Mouse (Mus musculus): ENCODE data around the gene Cercam.
"Not testable (repeated sequence)": the region's sequence is repeated elsewhere in the genome, so short reads cannot be mapped to it uniquely, and the experiment has no call there.

Gene Cercam

GRCm38 (mm10) chr2:29897366-29897765 is 28.4 kb downstream of the Cercam start:
- no peak for DNase-seq (ENCODE audit: low read depth, low spot score)

GRCm38 (mm10) chr2:29898081-29898480 is 29.1 kb downstream of the Cercam start:
- DNase-seq (ENCODE audit: low read depth, low spot score), result no peak

GRCm38 (mm10) chr2:29902194-29902593 is 33.2 kb downstream of the Cercam start:
- DNase-seq (ENCODE audit: low read depth, low spot score), result no peak

- DNase-seq (ENCODE audit: low read depth, low spot score), result not testable (repeated sequence)
Observed at GRCm38 (mm10) chr2:29908171-29908570, 39.2 kb downstream of the Cercam start.

- DNase-seq (ENCODE audit: low read depth, low spot score), result no peak
Observed at GRCm38 (mm10) chr2:29910042-29910441, 41.1 kb downstream of the Cercam start.

- DNase-seq (ENCODE audit: low read depth, low spot score), result no peak
Observed at GRCm38 (mm10) chr2:29917621-29918020, 48.7 kb downstream of the Cercam start.

GRCm38 (mm10) chr2:29922011-29922410 is 53.0 kb downstream of the Cercam start:
- DNase-seq (ENCODE audit: low read depth, low spot score), result peak; percentile 78

- DNase-seq (ENCODE audit: low read depth, low spot score), result no peak
Observed at GRCm38 (mm10) chr2:29926542-29926941, 57.6 kb downstream of the Cercam start.

GRCm38 (mm10) chr2:29930506-29930905 is 61.5 kb downstream of the Cercam start:
- no peak for DNase-seq (ENCODE audit: low read depth, low spot score)

GRCm38 (mm10) chr2:29931194-29931593 is 62.2 kb downstream of the Cercam start:
- DNase-seq (ENCODE audit: low read depth, low spot score), result no peak
